Mouse (Mus musculus) activated CD4-positive, CD25-positive, alpha-beta regulatory T cell, adult 9 weeks (primary cell): ENCODE data around the gene Hepacam2. TPM values are rescaled to one million over a fixed set of nuclear protein-coding genes. Genes with fewer than 3 reads are reported as not detected.

Experiments used
- polyA plus RNA-seq: library from polyadenylated mRNA; unstranded; fragments of 100-300 nt; shearing (Covaris generic); gene quantifications from one replicate; pipeline ENCODE4 v1.2.1, GENCODE M21; 2017

Gene Hepacam2
- polyA plus RNA-seq, result 0.21 TPM

GRCm38 (mm10) chr6:3498162-3498848, at the start of gene Hepacam2, which contains the start of gene Vps50:
TSS of gene Hepacam2 (minus strand) at chr6:3498298.
TSS of gene Vps50 (plus strand) at chr6:3498382.

Other genes starting within 250 kb of the Hepacam2 start
- 132 TPM for gene Samd9l, start 98.7 kb downstream of the Hepacam2 start, polyA plus RNA-seq
- 24.8 TPM for gene Vps50, start 84 bp upstream of the Hepacam2 start, polyA plus RNA-seq